9 mouse cellular contexts compared by ENCODE assay signal in the genomic region with DNA sequence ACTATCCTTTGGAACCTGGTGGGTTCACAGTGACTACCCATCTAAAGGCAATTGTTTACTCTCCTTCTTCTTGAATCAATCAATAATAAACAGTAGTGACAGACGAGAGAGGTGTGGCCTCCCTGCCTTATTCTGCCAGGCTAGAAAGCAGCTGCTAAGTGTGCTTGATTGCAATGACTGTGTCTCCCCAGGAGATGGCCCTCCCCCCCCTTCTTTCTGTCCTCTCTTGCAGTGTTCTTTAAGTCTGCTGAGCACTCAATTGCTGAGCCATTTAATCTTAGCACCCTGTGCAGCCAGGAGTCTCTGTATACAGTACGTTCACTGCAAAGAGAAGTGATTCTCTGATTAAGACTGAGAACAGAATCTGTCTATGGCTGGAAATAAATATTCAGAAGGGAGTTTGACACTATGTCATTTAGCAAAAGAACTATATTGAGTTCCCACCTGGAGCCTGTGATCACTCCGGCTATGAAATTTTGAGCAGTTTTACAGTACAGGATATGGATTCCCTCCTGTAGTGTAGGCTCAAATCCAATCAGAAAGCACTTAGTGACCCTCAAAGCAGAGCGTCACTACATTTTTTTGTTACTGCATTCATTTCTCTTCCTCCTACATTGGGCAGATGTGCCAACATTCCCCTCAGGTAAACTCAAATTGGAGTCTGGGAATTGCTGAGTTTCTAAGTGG. TPM values are rescaled to one million over a fixed set of nuclear protein-coding genes. Genes with fewer than 3 reads are reported as not detected.
A peak's percentile ranks its signal among the peaks of the same experiment; 100 is the strongest.
DNase-seq lines count a peak whose midpoint lies in the region; ATAC-seq lines count a peak whose summit lies in the region.
"Had no signal": no experiment of that assay in that cellular context is flagged by ENCODE, and none has a peak within 500 bp of the region (broad histone marks: within the 10 kb centered on the region; RNA-seq: fewer than 3 reads in every experiment).

No protein-coding gene starts in this region.

- H3K27ac ChIP-seq in forebrain, embryonic 13.5 days: no peak overlapping the region
- H3K27ac ChIP-seq in midbrain, embryonic 16.5 days (ENCODE audit: low read length): no peak overlapping the region

- no peaks in the 10 kb centered on the region for H3K36me3 ChIP-seq in forebrain, embryonic 13.5 days (ENCODE audit: poor library complexity, severe bottlenecking)
- no peaks in the 10 kb centered on the region for H3K36me3 ChIP-seq in midbrain, embryonic 16.5 days (ENCODE audit: control insufficient read depth, insufficient read depth, low read length)

- no peaks in the 10 kb centered on the region for H3K27me3 ChIP-seq in forebrain, embryonic 13.5 days
- no peaks in the 10 kb centered on the region for H3K27me3 ChIP-seq in midbrain, embryonic 16.5 days (ENCODE audit: control insufficient read depth, insufficient read depth, low read depth, low read length)

- H3K4me2 ChIP-seq in forebrain, embryonic 13.5 days: no peak overlapping the region
- no peak overlapping the region for H3K4me2 ChIP-seq in midbrain, embryonic 16.5 days (ENCODE audit: low read length)

- peak; percentile 87 for ATAC-seq in forebrain, embryonic 13.5 days
- ATAC-seq in midbrain, embryonic 16.5 days: peak; percentile 91

- no peaks in the 10 kb centered on the region for H3K9me3 ChIP-seq in forebrain, embryonic 13.5 days (replicated peaks)
- no peaks in the 10 kb centered on the region for H3K9me3 ChIP-seq in midbrain, embryonic 16.5 days (replicated peaks; ENCODE audit: control insufficient read depth, low read length, poor library complexity, severe bottlenecking)

- no peaks in the 10 kb centered on the region for H3K4me1 ChIP-seq in forebrain, embryonic 13.5 days
- H3K4me1 ChIP-seq in midbrain, embryonic 16.5 days (ENCODE audit: control insufficient read depth, insufficient read depth, low read length): 0 out of 2 replicates have a peak, but pooled peaks cover 2% of the 10 kb centered on the region

- H3K9ac ChIP-seq in forebrain, embryonic 13.5 days: no peak overlapping the region
- H3K9ac ChIP-seq in midbrain, embryonic 16.5 days (ENCODE audit: low read depth, low read length): no peak overlapping the region

- DNase-seq in embryo, embryonic 10.5 days (ENCODE audit: low spot score): peak; percentile 29
- no peak for DNase-seq in embryo, embryonic 10 days (ENCODE audit: low spot score)
- DNase-seq in CD4-positive helper T cell, adult 2 months (ENCODE audit: low read depth, low spot score): peak; percentile 52
- no peak for DNase-seq in ovary, postnatal 36 days (ENCODE audit: low spot score)
- DNase-seq in spleen, adult 18-20 months: no peak
- DNase-seq in layer of hippocampus, postnatal 25 days (ENCODE audit: extremely low spot score in 1 of 2, low spot score in 1 of 2): no peak
- DNase-seq: kidney, adult 11 months had no signal

- 70% methylated on average over 4 of the region's 4 CpGs for WGBS in forebrain, embryonic 13.5 days
- 70% methylated on average over 4 of the region's 4 CpGs for WGBS in midbrain, embryonic 16.5 days

- H3K4me3 ChIP-seq in forebrain, embryonic 13.5 days: no peak overlapping the region
- no peak overlapping the region for H3K4me3 ChIP-seq in midbrain, embryonic 16.5 days (ENCODE audit: low read depth, low read length)

RNA-seq across cellular contexts. Expression of a gene that starts 32.8 kb away (rescaled TPM):
- polyA plus RNA-seq in forebrain, embryonic 13.5 days (2015; fragmentation: Nextera tagmentation; extraction: Ambion mirVana): 3.8 and 4.7 TPM in 2 replicates
- polyA plus RNA-seq in midbrain, embryonic 16.5 days (2015; fragmentation: Nextera tagmentation; extraction: Ambion mirVana): 4.7 and 6.6 TPM in 2 replicates
- under 1 TPM; 0.39 to 0.68 TPM for total RNA-seq in layer of hippocampus, postnatal 25 days (2021)

Comparison
In these comparisons a context has a peak if more than half of its experiments do, and no peak if none do; other contexts are left out.
1. DNase-seq: peak in embryo, embryonic 10.5 days (single experiment) and CD4-positive helper T cell, adult 2 months (single experiment); none in embryo, embryonic 10 days (single experiment), ovary, postnatal 36 days (single experiment), spleen, adult 18-20 months (0 of 2) and layer of hippocampus, postnatal 25 days (0 of 2).